Comparison of ENCODE assay signal across 25 mouse cellular contexts in genomic region chr17:75066340-75066739, GRCm38 (mm10).
"Had no signal": no experiment of that assay in that cellular context is flagged by ENCODE, and none has a peak within 500 bp of the region (broad histone marks: within the 10 kb centered on the region; RNA-seq: fewer than 3 reads in every experiment).

No protein-coding gene starts in this region.

- H3K36me3 ChIP-seq: liver, embryonic 12.5 days; liver, embryonic 15.5 days; lung, embryonic 15.5 days; midbrain, embryonic 10.5 days; midbrain, embryonic 13.5 days; neural tube, embryonic 13.5 days; stomach, embryonic 15.5 days had no signal

- ATAC-seq: hindbrain, postnatal 0 days; inflammation-experienced regulatory T-cells, adult 6 months; midbrain, embryonic 13.5 days; midbrain, embryonic 16.5 days had no signal

- H3K27ac ChIP-seq: hindbrain, postnatal 0 days; layer of hippocampus, adult 2 months; limb, embryonic 10.5 days; limb, embryonic 13.5 days; liver, embryonic 12.5 days; liver, embryonic 15.5 days; lung, embryonic 15.5 days; midbrain, embryonic 10.5 days; midbrain, embryonic 13.5 days; neural tube, embryonic 13.5 days; stomach, embryonic 15.5 days had no signal

- H3K27me3 ChIP-seq: limb, embryonic 13.5 days; liver, embryonic 12.5 days; liver, embryonic 15.5 days; lung, embryonic 15.5 days; megakaryocyte, embryonic 14.5 days; stomach, embryonic 15.5 days had no signal

- H3K4me3 ChIP-seq: layer of hippocampus, adult 2 months; limb, embryonic 10.5 days; limb, embryonic 13.5 days; liver, embryonic 12.5 days; liver, embryonic 15.5 days; lung, embryonic 15.5 days; midbrain, embryonic 13.5 days; myocyte; neural tube, embryonic 13.5 days; stomach, embryonic 15.5 days had no signal

- H3K9ac ChIP-seq: limb, embryonic 13.5 days; liver, embryonic 12.5 days; liver, embryonic 15.5 days; lung, embryonic 15.5 days; midbrain, embryonic 13.5 days; neural tube, embryonic 13.5 days; stomach, embryonic 15.5 days had no signal

- H3K9me3 ChIP-seq: limb, embryonic 10.5 days; limb, embryonic 13.5 days; liver, embryonic 12.5 days; liver, embryonic 15.5 days; lung, embryonic 15.5 days; megakaryocyte, embryonic 14.5 days; midbrain, embryonic 10.5 days; midbrain, embryonic 13.5 days; neural tube, embryonic 13.5 days; stomach, embryonic 15.5 days had no signal

- H3K4me2 ChIP-seq: limb, embryonic 13.5 days; liver, embryonic 12.5 days; liver, embryonic 15.5 days; lung, embryonic 15.5 days; midbrain, embryonic 13.5 days; neural tube, embryonic 13.5 days; stomach, embryonic 15.5 days had no signal

- DNase-seq: layer of hippocampus, adult 9-11 months; liver; lung, adult 18-20 months; lung, postnatal 10 days; lung, postnatal 36 days; retina, postnatal 1 day; right cerebral cortex, postnatal 25 days; spleen, adult 18-20 months; thymus, adult 2 months; thymus, postnatal 14 days had no signal
